Mouse (Mus musculus) heart, postnatal 0 days (tissue): ENCODE measurements at regions not wholly inside any gene's neighbourhood (a gene's known extent, or its start where the extent isn't known, plus 50 kb on each side); places are given as distances from the start of the nearest gene placed in this dataset.

ENCODE experiments used
- ATAC-seq: fragments of 200-750 bp; cut with Nextera tagmentation; 2 replicates; pipeline ENCODE4 v1.8.0; 2017; ENCODE audit warnings: low read depth, moderate number of reproducible peaks, moderate library complexity; ENCODE audit not compliant: insufficient read depth
- DNase-seq: peaks from one replicate; pipeline ENCODE4 v3.0.0-alpha.2; 2016; ENCODE audit warnings: low spot score
- H3K27ac ChIP-seq: fragments of 300-500 bp; sonication (generic); 2 replicates; pipeline ENCODE4 v1.5.1; 2014; ENCODE audit warnings: low read depth, mild to moderate bottlenecking
- H3K27me3 ChIP-seq: fragments of 300-500 bp; sonication (generic); 2 replicates; pipeline ENCODE4 v1.6.1; 2014; ENCODE audit warnings: low read length, mixed read lengths; ENCODE audit not compliant: control insufficient read depth, insufficient read depth
- H3K36me3 ChIP-seq: fragments of 300-500 bp; sonication (generic); replicated peaks from 2 replicates; pipeline ENCODE4 v1.6.1; 2014; ENCODE audit warnings: low read length, mixed read lengths; ENCODE audit not compliant: control insufficient read depth, insufficient read depth
- H3K4me1 ChIP-seq: fragments of 300-500 bp; sonication (generic); 2 replicates; pipeline ENCODE4 v1.6.1; 2014; ENCODE audit warnings: antibody characterized with exemption; ENCODE audit not compliant: control insufficient read depth, insufficient read depth
- H3K4me2 ChIP-seq: fragments of 300-500 bp; sonication (generic); 2 replicates; pipeline ENCODE4 v1.6.1; 2014; ENCODE audit warnings: low read depth, mild to moderate bottlenecking, low read length, moderate library complexity
- H3K4me3 ChIP-seq: fragments of 300-500 bp; sonication (generic); 2 replicates; pipeline ENCODE4 v1.5.1; 2014; ENCODE audit warnings: low read depth, low read length
- H3K9ac ChIP-seq: fragments of 300-500 bp; sonication (generic); replicated peaks from 2 replicates; pipeline ENCODE4 v1.6.1; 2014; ENCODE audit warnings: low read depth, low read length, mixed read lengths
- H3K9me3 ChIP-seq: fragments of 300-500 bp; sonication (generic); replicated peaks from 2 replicates; pipeline ENCODE4 v1.6.1; 2016; ENCODE audit warnings: low read length; ENCODE audit not compliant: control insufficient read depth
- CTCF ChIP-seq: IDR thresholded peaks from 2 replicates; pipeline ENCODE4 v1.5.1; 2016; ENCODE audit warnings: antibody characterized with exemption, control low read depth, low read depth
- EP300 ChIP-seq: IDR thresholded peaks from 2 replicates; pipeline ENCODE4 v1.6.1; 2016; ENCODE audit warnings: antibody characterized with exemption, low read depth
- WGBS: fragments of 180-500 bp; shearing (Covaris S2); extraction: QIAGEN DNeasy Blood & Tissue Kit; methylation state at CpG from one replicate; pipeline ENCODE4 v1.1.7; 2014; 5-methylcytosine and 5-hydroxymethylcytosine counted together

GRCm38 (mm10) chr11:19350331-19351242 is 331.8 kb upstream of the Meis1 start:
- Histone ChIP-seq H3K4me3 (no peak overlapping the region), H3K9me3 (no peaks in the 10 kb centered on the region), H3K9ac (no peak overlapping the region), H3K27me3 (no peaks in the 10 kb centered on the region), H3K27ac (no peak overlapping the region), H3K36me3 (no peaks in the 10 kb centered on the region), H3K4me2 (no peak overlapping the region), H3K4me1 (no peaks in the 10 kb centered on the region)
- 72% methylated on average over 13 of the region's 13 CpGs for WGBS
- no peak for DNase-seq
- no peak for ATAC-seq
- TF ChIP-seq CTCF (no peak), EP300 (no peak)

GRCm38 (mm10) chr11:19351243-19351787 is 332.5 kb upstream of the Meis1 start:
- WGBS = 81% methylated on average over 7 of the region's 7 CpGs
- no peak overlapping the region for H3K4me3 ChIP-seq
- H3K9me3 ChIP-seq = no peaks in the 10 kb centered on the region
- no peak overlapping the region for H3K4me2 ChIP-seq
- ATAC-seq = no peak
- no peak for TF ChIP-seq EP300
- TF ChIP-seq CTCF = no peak
- H3K27me3 ChIP-seq = no peaks in the 10 kb centered on the region
- H3K36me3 ChIP-seq = no peaks in the 10 kb centered on the region
- no peak for DNase-seq
- no peak overlapping the region for H3K27ac ChIP-seq
- H3K9ac ChIP-seq = no peak overlapping the region
- no peaks in the 10 kb centered on the region for H3K4me1 ChIP-seq

- no peak for ATAC-seq
- H3K4me1 ChIP-seq = no peaks in the 10 kb centered on the region
- 87% methylated on average over 3 of the region's 3 CpGs for WGBS
Observed at GRCm38 (mm10) chr11:19353706-19354105, 334.9 kb upstream of the Meis1 start.

GRCm38 (mm10) chr11:19355179-19355578 is 336.4 kb upstream of the Meis1 start:
- Histone ChIP-seq H3K4me2 (no peak overlapping the region), H3K27me3 (no peaks in the 10 kb centered on the region), H3K4me3 (no peak overlapping the region), H3K27ac (no peak overlapping the region), H3K36me3 (no peaks in the 10 kb centered on the region), H3K4me1 (no peaks in the 10 kb centered on the region), H3K9ac (no peak overlapping the region), H3K9me3 (no peaks in the 10 kb centered on the region)
- ATAC-seq (no peak), DNase-seq (no peak)
- WGBS = 59% methylated on average over 2 of the region's 2 CpGs
- no peak for TF ChIP-seq EP300
- TF ChIP-seq CTCF = no peak

More at GRCm38 (mm10) chr11:19353706-19354105, 334.9 kb upstream of the Meis1 start:
- no peak overlapping the region for H3K4me2 ChIP-seq
- no peak for DNase-seq
- no peaks in the 10 kb centered on the region for H3K9me3 ChIP-seq
- H3K9ac ChIP-seq = no peak overlapping the region
- H3K27ac ChIP-seq = no peak overlapping the region
- no peaks in the 10 kb centered on the region for H3K36me3 ChIP-seq
- no peaks in the 10 kb centered on the region for H3K27me3 ChIP-seq
- TF ChIP-seq EP300 = no peak
- no peak for TF ChIP-seq CTCF
- H3K4me3 ChIP-seq = no peak overlapping the region

- TF ChIP-seq CTCF (no peak), EP300 (no peak)
- no peak for DNase-seq
- Histone ChIP-seq H3K4me3 (no peak overlapping the region), H3K27me3 (no peaks in the 10 kb centered on the region), H3K4me2 (no peak overlapping the region), H3K4me1 (no peaks in the 10 kb centered on the region), H3K9me3 (no peaks in the 10 kb centered on the region), H3K27ac (no peak overlapping the region), H3K36me3 (no peaks in the 10 kb centered on the region), H3K9ac (no peak overlapping the region)
- 73% methylated on average over 2 of the region's 2 CpGs for WGBS
- ATAC-seq = no peak
Observed at GRCm38 (mm10) chr11:19356151-19356550, 337.4 kb upstream of the Meis1 start.
